Mouse (Mus musculus) heart, embryonic 15.5 days (tissue): Measurements from ENCODE around the gene Tssk4. TPM values are rescaled to one million over a fixed set of nuclear protein-coding genes. Genes with fewer than 3 reads are reported as not detected.

Experiments
- ATAC-seq: fragments of 200-750 bp; cut with Nextera tagmentation; replicated peaks from 2 replicates; pipeline ENCODE4 v1.8.0; 2017; ENCODE audit warnings: low read depth, moderate TSS enrichment; ENCODE audit not compliant: insufficient number of reproducible peaks, insufficient read depth, low FRiP score
- H3K27ac ChIP-seq: fragments of 300-500 bp; sonication (generic); 2 replicates; pipeline ENCODE4 v1.5.1; 2015; ENCODE audit warnings: mild to moderate bottlenecking, inconsistent platforms
- H3K27me3 ChIP-seq: fragments of 300-500 bp; sonication (generic); 2 replicates; pipeline ENCODE4 v1.6.1; 2015; ENCODE audit warnings: inconsistent platforms
- H3K36me3 ChIP-seq: fragments of 300-500 bp; sonication (generic); 2 replicates; pipeline ENCODE4 v1.6.1; 2015; ENCODE audit warnings: mild to moderate bottlenecking, inconsistent platforms
- H3K4me1 ChIP-seq: fragments of 300-500 bp; sonication (generic); replicated peaks from 2 replicates; pipeline ENCODE4 v1.6.1; 2015; ENCODE audit warnings: inconsistent platforms
- H3K4me2 ChIP-seq: fragments of 300-500 bp; sonication (generic); 2 replicates; pipeline ENCODE4 v1.6.1; 2015; ENCODE audit warnings: inconsistent platforms, mild to moderate bottlenecking, moderate library complexity
- H3K4me3 ChIP-seq: fragments of 300-500 bp; sonication (generic); 2 replicates; pipeline ENCODE4 v1.5.1; 2015; ENCODE audit warnings: mild to moderate bottlenecking, inconsistent platforms
- H3K9ac ChIP-seq: fragments of 300-500 bp; sonication (generic); 2 replicates; pipeline ENCODE4 v1.6.1; 2015; ENCODE audit warnings: mild to moderate bottlenecking, inconsistent platforms
- H3K9me3 ChIP-seq: fragments of 300-500 bp; sonication (generic); replicated peaks from 2 replicates; pipeline ENCODE4 v1.6.1; 2016; ENCODE audit warnings: inconsistent platforms
- WGBS: fragments of 180-500 bp; shearing (Covaris S2); methylation state at CpG from one replicate; pipeline ENCODE4 v1.1.7; 2015; ENCODE audit warnings: mixed read lengths; 5-methylcytosine and 5-hydroxymethylcytosine counted together
- polyA plus RNA-seq: library from polyadenylated mRNA; unstranded; fragments of >200 nt; fragmentation: Nextera tagmentation; extraction: Ambion mirVana; gene quantifications from 2 replicates; pipeline ENCODE4 v1.2.1, GENCODE M21; 2015

Gene Tssk4
- polyA plus RNA-seq, 1 experiment from 2014 or later = 0.31 TPM

DNA sequence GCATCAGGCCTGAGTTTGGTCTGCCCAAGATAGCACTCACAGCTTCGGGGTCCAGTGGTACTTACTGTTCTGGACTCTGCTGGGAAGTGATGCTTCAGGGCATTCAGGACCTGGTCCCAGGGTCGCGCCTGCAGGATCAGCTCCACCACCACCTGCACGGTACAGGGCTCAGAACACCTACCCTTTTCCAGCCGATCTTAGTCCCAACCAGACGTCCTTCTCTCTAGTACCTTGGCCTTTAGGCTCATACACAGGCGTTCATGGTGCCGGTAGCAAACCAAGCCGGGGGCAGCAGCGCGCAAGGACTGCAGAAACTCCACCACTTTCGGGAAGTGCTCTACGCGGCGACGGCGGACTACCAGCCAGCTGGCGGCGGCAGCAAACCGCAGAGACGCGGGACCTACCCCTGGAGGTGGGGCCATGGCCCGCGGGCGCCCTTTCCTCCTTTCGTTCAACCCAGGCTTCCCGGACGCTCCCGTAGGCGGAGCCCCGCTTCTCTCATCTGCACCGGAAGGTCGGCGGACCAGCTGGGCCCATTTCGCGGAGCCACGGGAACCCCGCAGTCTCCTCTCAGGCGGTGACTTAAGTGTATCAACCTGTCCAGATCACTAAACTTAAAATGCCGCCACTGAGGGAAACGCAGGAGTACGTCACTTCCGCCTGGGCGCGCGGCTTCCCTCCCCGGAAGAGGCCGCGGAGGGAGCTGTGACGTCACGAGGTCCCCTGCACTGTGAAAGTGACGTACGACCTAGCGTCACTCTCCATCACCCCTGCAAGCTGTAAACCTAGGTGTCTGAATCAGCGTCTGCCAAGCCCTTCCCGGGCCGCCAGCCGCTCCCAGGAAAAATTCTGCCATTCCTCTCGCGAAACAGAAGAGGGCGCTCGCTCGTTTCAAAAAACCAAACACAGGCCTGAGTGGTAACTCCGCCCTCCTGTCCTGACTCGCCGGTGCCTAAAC, 31.5 kb downstream of the Tssk4 start, which contains the start of gene Tinf2:
TSS of gene Tinf2 (minus strand) at position 661 of the 958 bp plus-strand sequence.
- Histone ChIP-seq H3K4me1 (peaks cover 8% of the 10 kb centered on the region), H3K27ac (peak within 1 kb of the TSS; percentile 87), H3K9me3 (no peaks in the 10 kb centered on the region), H3K9ac (peak within 1 kb of the TSS; percentile 87), H3K4me2 (peak within 1 kb of the TSS; percentile 78), H3K4me3 (peak within 1 kb of the TSS; percentile 82), H3K27me3 (no peaks in the 10 kb centered on the region), H3K36me3 (peaks cover 37% of the 10 kb centered on the region)
- ATAC-seq = peak; percentile 96
- WGBS = under 1% methylated on average over 66 of the region's 66 CpGs

- 9% methylated on average over 3 of the region's 3 CpGs for WGBS
- peaks cover 4% of the 10 kb centered on the region; the same call in 1 of the 2 replicates for H3K27me3 ChIP-seq
- ATAC-seq = no peak
Observed at GRCm38 (mm10) chr14:55682118-55682493, 32.1 kb downstream of the Tssk4 start.

DNA sequence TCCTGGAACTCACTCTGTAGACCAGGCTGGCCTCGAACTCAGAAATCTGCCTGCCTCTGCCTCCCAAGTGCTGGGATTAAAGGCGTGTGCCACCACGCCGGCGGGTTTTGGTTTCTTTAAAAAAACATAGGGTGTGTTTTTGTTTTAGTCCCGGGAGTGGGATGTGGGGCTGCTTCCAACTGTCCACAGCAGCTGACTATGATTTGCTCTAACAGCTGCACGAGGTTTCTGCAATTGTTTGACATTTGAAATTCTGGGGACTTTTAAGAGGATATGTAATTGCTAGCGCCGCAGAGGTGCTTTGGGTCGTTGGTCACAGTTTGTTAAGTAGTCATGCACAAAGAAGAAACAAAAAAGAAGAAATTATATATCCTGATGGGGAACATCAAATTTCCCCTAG, 39.4 kb downstream of the Tssk4 start:
- Histone ChIP-seq H3K27ac (no peak overlapping the region), H3K36me3 (no peaks in the 10 kb centered on the region), H3K9ac (no peak overlapping the region), H3K27me3 (peaks cover 4% of the 10 kb centered on the region; the same call in 1 of the 2 replicates), H3K4me2 (no peak overlapping the region), H3K4me1 (no peaks in the 10 kb centered on the region), H3K4me3 (no peak overlapping the region), H3K9me3 (no peaks in the 10 kb centered on the region)
- ATAC-seq = no peak
- 69% methylated on average over 10 of the region's 10 CpGs for WGBS

More at GRCm38 (mm10) chr14:55682118-55682493, 32.1 kb downstream of the Tssk4 start:
- Histone ChIP-seq H3K9me3 (no peaks in the 10 kb centered on the region), H3K36me3 (peaks cover 32% of the 10 kb centered on the region), H3K27ac (peak overlapping the region; percentile 87), H3K4me2 (peak overlapping the region; percentile 78), H3K4me1 (peaks cover 8% of the 10 kb centered on the region), H3K9ac (peak overlapping the region; percentile 87), H3K4me3 (peak overlapping the region; percentile 82)

DNA sequence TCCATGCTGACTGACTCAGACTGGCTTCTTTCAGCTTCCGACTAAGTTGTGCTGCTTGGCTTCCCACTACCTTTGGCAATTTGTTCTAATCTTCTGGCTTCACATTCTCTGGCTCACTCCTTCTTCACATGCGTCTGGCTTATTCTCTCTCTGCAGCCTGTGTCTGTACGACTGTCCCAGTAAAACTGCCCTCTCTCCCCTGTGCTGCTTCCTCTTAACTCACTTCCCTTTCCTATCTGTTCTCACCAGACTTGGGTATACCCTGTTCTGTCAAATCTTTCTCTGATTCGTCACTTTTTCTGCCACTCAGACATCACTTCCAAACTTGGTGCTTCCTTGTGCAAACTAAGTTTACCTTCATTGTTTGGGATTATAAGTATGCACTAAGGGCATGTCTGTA, 47.2 kb downstream of the Tssk4 start:
- H3K4me1 ChIP-seq = no peaks in the 10 kb centered on the region
- no peak overlapping the region for H3K27ac ChIP-seq
- H3K27me3 ChIP-seq = no peaks in the 10 kb centered on the region
- no peaks in the 10 kb centered on the region for H3K9me3 ChIP-seq
- 66% methylated on average over 4 of the region's 4 CpGs for WGBS
- no peak overlapping the region for H3K9ac ChIP-seq
- no peaks in the 10 kb centered on the region for H3K36me3 ChIP-seq
- H3K4me3 ChIP-seq = no peak overlapping the region
- no peak for ATAC-seq
- H3K4me2 ChIP-seq = no peak overlapping the region

GRCm38 (mm10) chr14:55701131-55701530, 51.1 kb downstream of the Tssk4 start:
- H3K36me3 ChIP-seq = no peaks in the 10 kb centered on the region
- H3K9ac ChIP-seq = no peak overlapping the region
- no peaks in the 10 kb centered on the region for H3K4me1 ChIP-seq
- WGBS = 67% methylated on average over 9 of the region's 9 CpGs
- H3K4me3 ChIP-seq = no peak overlapping the region
- no peaks in the 10 kb centered on the region for H3K9me3 ChIP-seq
- no peak overlapping the region for H3K4me2 ChIP-seq
- H3K27ac ChIP-seq = no peak overlapping the region
- no peak for ATAC-seq
- peaks cover 2% of the 10 kb centered on the region; the same call in 1 of the 2 replicates for H3K27me3 ChIP-seq

Other genes starting within 250 kb of the Tssk4 start
- gene Dhrs4, start 171.4 kb upstream of the Tssk4 start, polyA plus RNA-seq = 60.7 and 69.5 TPM in 2 replicates
- 1.1 and 1.8 TPM in 2 replicates for gene Carmil3, start 159.5 kb upstream of the Tssk4 start, polyA plus RNA-seq
- 0.30 and 0.34 TPM in 2 replicates for gene Cpne6, start 139.7 kb upstream of the Tssk4 start, polyA plus RNA-seq
- gene Nrl, start 125.2 kb upstream of the Tssk4 start, polyA plus RNA-seq = not detected in 2 replicates
- gene Pck2, start 109.9 kb upstream of the Tssk4 start, polyA plus RNA-seq = 34.2 and 42.5 TPM in 2 replicates
- 66.2 and 70.2 TPM in 2 replicates for gene Dcaf11, start 90.2 kb upstream of the Tssk4 start, polyA plus RNA-seq
- gene A730061H03Rik, start 89.8 kb upstream of the Tssk4 start, polyA plus RNA-seq = 0.82 TPM in 1 of 2 replicates, not detected in the other
- 80.5 and 81.7 TPM in 2 replicates for gene Fitm1, start 74.6 kb upstream of the Tssk4 start, polyA plus RNA-seq
- gene Psme1, start 72.1 kb upstream of the Tssk4 start, polyA plus RNA-seq = 206 and 216 TPM in 2 replicates
- gene Emc9, start 64.9 kb upstream of the Tssk4 start, polyA plus RNA-seq = 21.2 and 21.6 TPM in 2 replicates
- 203 and 215 TPM in 2 replicates for gene Psme2, start 59.1 kb upstream of the Tssk4 start, polyA plus RNA-seq
- gene Rnf31, start 58.5 kb upstream of the Tssk4 start, polyA plus RNA-seq = 15.8 and 17.4 TPM in 2 replicates
- 9.1 and 13.7 TPM in 2 replicates for gene Irf9, start 46.6 kb upstream of the Tssk4 start, polyA plus RNA-seq
- gene Rec8, start 32.1 kb upstream of the Tssk4 start, polyA plus RNA-seq = 6.9 and 7.1 TPM in 2 replicates
- 45.0 and 66.7 TPM in 2 replicates for gene Ipo4, start 14.2 kb upstream of the Tssk4 start, polyA plus RNA-seq
- gene Gm49378, start 12.3 kb upstream of the Tssk4 start, polyA plus RNA-seq = 0.74 and 2.1 TPM in 2 replicates
- 76.8 and 91.2 TPM in 2 replicates for gene Tm9sf1, start 6.4 kb upstream of the Tssk4 start, polyA plus RNA-seq
- gene Mdp1, start 10.3 kb downstream of the Tssk4 start, polyA plus RNA-seq = 84.5 and 90.0 TPM in 2 replicates
- 36.0 and 42.3 TPM in 2 replicates for gene Gmpr2, start 21.8 kb downstream of the Tssk4 start, polyA plus RNA-seq
- gene Nedd8, start 21.9 kb downstream of the Tssk4 start, polyA plus RNA-seq = 448 and 462 TPM in 2 replicates
- 26.1 and 29.2 TPM in 2 replicates for gene Tinf2, start 31.6 kb downstream of the Tssk4 start, polyA plus RNA-seq
- 0.20 and 0.60 TPM in 2 replicates for gene Tgm1, start 63.7 kb downstream of the Tssk4 start, polyA plus RNA-seq
- gene Rabggta, start 72.1 kb downstream of the Tssk4 start, polyA plus RNA-seq = 20.7 and 23.8 TPM in 2 replicates
- gene Dhrs1, start 95.5 kb downstream of the Tssk4 start, polyA plus RNA-seq = 64.0 and 65.7 TPM in 2 replicates
- 17.9 and 24.4 TPM in 2 replicates for gene Nop9, start 95.5 kb downstream of the Tssk4 start, polyA plus RNA-seq
- gene Cideb, start 108.3 kb downstream of the Tssk4 start, polyA plus RNA-seq = 1.2 and 1.6 TPM in 2 replicates
- gene Ltb4r2, start 111.2 kb downstream of the Tssk4 start, polyA plus RNA-seq = 0.15 and 0.25 TPM in 2 replicates
- 0.65 and 0.66 TPM in 2 replicates for gene Ltb4r1, start 115.8 kb downstream of the Tssk4 start, polyA plus RNA-seq
- gene Adcy4, start 133.9 kb downstream of the Tssk4 start, polyA plus RNA-seq = 14.9 and 18.0 TPM in 2 replicates
- gene Ripk3, start 138.7 kb downstream of the Tssk4 start, polyA plus RNA-seq = 12.6 and 20.7 TPM in 2 replicates
- gene Nfatc4, start 173.0 kb downstream of the Tssk4 start, polyA plus RNA-seq = 10.8 and 15.8 TPM in 2 replicates
- gene Nynrin, start 203.8 kb downstream of the Tssk4 start, polyA plus RNA-seq = 12.7 and 15.0 TPM in 2 replicates
- gene Cbln3, start 234.2 kb downstream of the Tssk4 start, polyA plus RNA-seq = 0.36 and 0.50 TPM in 2 replicates
- gene Khnyn, start 234.8 kb downstream of the Tssk4 start, polyA plus RNA-seq = 9.2 and 12.6 TPM in 2 replicates